Mouse (Mus musculus): ENCODE measurements around the gene Fam207a. TPM values are rescaled to one million over a fixed set of nuclear protein-coding genes. Genes with fewer than 3 reads are reported as not detected.
A peak's percentile ranks its signal among the peaks of the same experiment; 100 is the strongest.

Fam207a gene
- polyA plus RNA-seq, 1 experiment from 2014 or later, result 32.0 TPM

GRCm38 (mm10) chr10:77441812-77442211, 73.8 kb downstream of the Fam207a start:
- no peak overlapping the region for H3K4me3 ChIP-seq (ENCODE audit: low read length)
- peaks cover 6% of the 10 kb centered on the region; the same call in 1 of the 2 replicates for H3K9me3 ChIP-seq (ENCODE audit: control insufficient read depth, low read length)
- H3K27me3 ChIP-seq (ENCODE audit: control insufficient read depth, insufficient read depth, low read depth, low read length), result no peaks in the 10 kb centered on the region
- no peak overlapping the region for H3K4me2 ChIP-seq (ENCODE audit: low read depth, low read length)
- H3K36me3 ChIP-seq (ENCODE audit: control insufficient read depth, insufficient read depth, low read length), result no peaks in the 10 kb centered on the region
- H3K9ac ChIP-seq (ENCODE audit: low read length), result no peak overlapping the region
- 62% methylated on average over 3 of the region's 3 CpGs for WGBS
- H3K27ac ChIP-seq (ENCODE audit: low read length), result 0 out of 2 replicates have a peak overlapping the region, but pooled peaks have one; percentile 3
- peaks cover 16% of the 10 kb centered on the region for H3K4me1 ChIP-seq (replicated peaks; ENCODE audit: control insufficient read depth, insufficient read depth, low read length)
- ATAC-seq (ENCODE audit: low read depth), result no peak

DNA sequence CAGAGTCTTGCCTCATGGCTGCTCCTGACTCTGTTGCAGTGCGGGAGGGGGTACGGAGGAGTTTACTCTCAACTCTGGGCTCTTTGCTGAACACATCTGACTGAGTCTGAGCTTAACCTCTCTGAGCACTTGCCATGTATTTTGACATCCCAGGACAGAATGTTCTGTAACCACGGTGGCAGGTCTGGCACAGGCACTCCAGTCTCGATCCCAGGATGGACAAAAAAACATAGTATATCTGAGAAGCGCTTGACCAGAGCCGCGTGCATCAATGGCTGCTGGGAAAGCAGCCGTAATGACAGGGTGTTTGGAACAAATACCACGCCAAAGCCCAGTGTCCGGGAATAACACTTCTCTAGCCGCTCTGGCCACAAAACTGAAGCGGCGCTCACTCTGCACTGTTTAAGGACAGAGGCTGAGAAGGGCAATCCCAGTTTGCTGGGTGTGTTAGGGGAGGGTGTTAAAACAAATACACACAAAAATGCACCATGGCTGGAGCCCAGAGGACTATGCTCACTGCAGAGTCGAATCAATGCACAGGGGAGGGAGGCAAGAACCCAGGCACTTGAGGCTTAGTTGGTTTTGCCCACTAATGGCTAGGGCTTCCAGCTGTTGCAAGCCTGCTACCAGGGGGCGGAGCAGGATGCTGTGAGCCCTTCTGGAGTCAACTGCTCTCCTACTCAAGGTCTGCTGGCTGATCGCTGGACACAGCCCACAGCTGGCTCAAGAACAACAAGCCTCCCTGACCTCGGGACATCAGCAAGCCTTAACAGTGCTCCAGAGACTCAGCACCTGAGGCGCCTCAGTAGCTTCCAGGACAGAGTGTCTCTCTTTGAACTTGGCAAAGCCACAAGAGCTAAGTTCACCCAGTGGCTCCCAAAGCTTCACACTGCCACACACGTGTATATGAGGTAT, 74.5 kb downstream of the Fam207a start:
- ATAC-seq (ENCODE audit: low read depth), result peak; percentile 85
- Histone ChIP-seq H3K9ac (ENCODE audit: low read length) (0 out of 2 replicates have a peak overlapping the region, but pooled peaks have one; percentile 18), H3K4me3 (ENCODE audit: low read length) (no peak overlapping the region), H3K4me1 (replicated peaks; ENCODE audit: control insufficient read depth, insufficient read depth, low read length) (peaks cover 16% of the 10 kb centered on the region), H3K27me3 (ENCODE audit: control insufficient read depth, insufficient read depth, low read depth, low read length) (no peaks in the 10 kb centered on the region), H3K27ac (ENCODE audit: low read length) (peak overlapping the region; percentile 64), H3K4me2 (ENCODE audit: low read depth, low read length) (peak overlapping the region; percentile 8), H3K36me3 (ENCODE audit: control insufficient read depth, insufficient read depth, low read length) (no peaks in the 10 kb centered on the region), H3K9me3 (ENCODE audit: control insufficient read depth, low read length) (peaks cover 6% of the 10 kb centered on the region; the same call in 1 of the 2 replicates)
- 26% methylated on average over 19 of the region's 19 CpGs for WGBS

DNA sequence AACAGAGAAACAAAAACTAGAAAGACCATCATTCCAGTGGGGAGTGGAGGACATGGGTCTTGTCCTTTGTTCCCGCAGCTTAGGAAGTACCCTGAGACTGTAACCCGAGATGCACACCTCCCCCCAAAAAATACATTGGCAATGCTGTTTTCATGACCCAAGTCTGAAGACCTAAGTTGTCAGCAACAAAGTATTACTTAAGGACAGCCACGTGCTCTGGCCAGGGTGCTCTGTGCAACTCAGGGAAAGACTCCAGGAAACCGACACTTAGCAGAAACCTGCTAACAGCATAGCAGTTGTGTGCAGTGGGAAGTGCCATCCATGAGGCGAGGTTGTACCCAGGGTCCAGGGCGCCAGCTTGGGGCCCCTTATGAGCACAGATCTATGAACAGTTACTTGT, 75.3 kb downstream of the Fam207a start:
- no peak overlapping the region for H3K4me3 ChIP-seq (ENCODE audit: low read length)
- peak; percentile 20; the same call in 1 of the 2 replicates for ATAC-seq (ENCODE audit: low read depth)
- no peaks in the 10 kb centered on the region for H3K36me3 ChIP-seq (ENCODE audit: control insufficient read depth, insufficient read depth, low read length)
- no peaks in the 10 kb centered on the region for H3K27me3 ChIP-seq (ENCODE audit: control insufficient read depth, insufficient read depth, low read depth, low read length)
- H3K9me3 ChIP-seq (ENCODE audit: control insufficient read depth, low read length), result peaks cover 6% of the 10 kb centered on the region; the same call in 1 of the 2 replicates
- 34% methylated on average over 6 of the region's 6 CpGs for WGBS
- peak overlapping the region; percentile 9; the same call in 1 of the 2 replicates for H3K9ac ChIP-seq (ENCODE audit: low read length)
- peak overlapping the region; percentile 64; the same call in 1 of the 2 replicates for H3K27ac ChIP-seq (ENCODE audit: low read length)
- peaks cover 16% of the 10 kb centered on the region for H3K4me1 ChIP-seq (replicated peaks; ENCODE audit: control insufficient read depth, insufficient read depth, low read length)
- peak overlapping the region; percentile 8; the same call in 1 of the 2 replicates for H3K4me2 ChIP-seq (ENCODE audit: low read depth, low read length)

DNA sequence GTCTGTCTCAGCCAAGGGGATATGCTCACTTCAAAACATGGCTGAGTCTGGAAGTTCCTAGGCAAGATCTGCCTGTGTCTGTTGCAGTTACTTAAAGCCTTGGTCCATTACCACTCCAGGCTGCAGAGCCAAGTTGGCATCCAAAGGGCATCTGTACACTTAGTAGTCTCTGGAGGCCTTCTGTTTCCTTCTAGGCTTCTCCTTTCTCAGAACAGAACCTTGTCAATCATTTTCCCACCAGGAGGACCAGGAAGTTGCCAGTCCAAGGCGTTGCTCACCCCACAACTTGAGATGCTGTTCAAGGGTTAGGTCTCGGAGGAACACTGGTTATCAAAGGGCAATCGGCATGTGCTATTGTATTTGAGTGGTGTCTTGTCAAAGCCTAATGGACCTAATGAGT, 76.6 kb downstream of the Fam207a start:
- Histone ChIP-seq H3K27ac (ENCODE audit: low read length) (no peak overlapping the region), H3K4me2 (ENCODE audit: low read depth, low read length) (no peak overlapping the region), H3K27me3 (ENCODE audit: control insufficient read depth, insufficient read depth, low read depth, low read length) (no peaks in the 10 kb centered on the region), H3K9me3 (ENCODE audit: control insufficient read depth, low read length) (no peaks in the 10 kb centered on the region), H3K4me3 (ENCODE audit: low read length) (no peak overlapping the region), H3K36me3 (ENCODE audit: control insufficient read depth, insufficient read depth, low read length) (no peaks in the 10 kb centered on the region), H3K9ac (ENCODE audit: low read length) (no peak overlapping the region), H3K4me1 (replicated peaks; ENCODE audit: control insufficient read depth, insufficient read depth, low read length) (peaks cover 19% of the 10 kb centered on the region)
- 78% methylated on average over 3 of the region's 3 CpGs for WGBS
- ATAC-seq (ENCODE audit: low read depth), result no peak

DNA sequence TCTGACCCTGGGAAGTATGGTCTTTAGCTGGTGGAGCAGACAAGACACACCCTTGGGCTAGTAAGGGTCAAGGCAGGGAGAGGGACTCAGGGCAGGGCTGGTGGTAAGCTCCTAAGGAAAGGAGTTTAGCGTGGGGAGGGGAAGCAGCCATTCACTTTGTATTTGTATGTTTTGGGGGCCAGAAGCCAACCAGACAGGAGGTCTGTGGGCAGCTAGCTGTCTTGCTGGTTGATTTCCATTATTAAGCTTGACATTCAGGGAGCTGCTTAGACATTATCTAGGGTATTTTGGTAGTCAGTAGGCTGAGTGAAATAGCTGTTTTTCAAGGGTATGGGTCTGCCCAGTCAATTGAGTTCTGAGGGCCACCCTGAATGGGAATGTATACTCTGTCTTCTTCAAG, 77.6 kb downstream of the Fam207a start:
- Histone ChIP-seq H3K9me3 (ENCODE audit: control insufficient read depth, low read length) (no peaks in the 10 kb centered on the region), H3K4me2 (ENCODE audit: low read depth, low read length) (no peak overlapping the region), H3K27ac (ENCODE audit: low read length) (no peak overlapping the region), H3K9ac (ENCODE audit: low read length) (no peak overlapping the region), H3K4me3 (ENCODE audit: low read length) (no peak overlapping the region), H3K27me3 (ENCODE audit: control insufficient read depth, insufficient read depth, low read depth, low read length) (no peaks in the 10 kb centered on the region), H3K36me3 (ENCODE audit: control insufficient read depth, insufficient read depth, low read length) (no peaks in the 10 kb centered on the region), H3K4me1 (replicated peaks; ENCODE audit: control insufficient read depth, insufficient read depth, low read length) (peaks cover 19% of the 10 kb centered on the region)
- WGBS, result 41% methylated on average over 1 of the region's 1 CpGs
- no peak for ATAC-seq (ENCODE audit: low read depth)

Other genes with a start within 250 kb of the Fam207a start
- 34.1 and 36.6 TPM in 2 replicates for gene Adarb1, start 97.5 kb downstream of the Fam207a start, polyA plus RNA-seq (2015; fragmentation: Nextera tagmentation; extraction: Ambion mirVana)
- gene Itgb2, start 14.5 kb upstream of the Fam207a start, polyA plus RNA-seq (2015; fragmentation: Nextera tagmentation; extraction: Ambion mirVana), result 5.3 and 7.5 TPM in 2 replicates
- gene Pttg1ip, start 65.9 kb upstream of the Fam207a start, polyA plus RNA-seq (2015; fragmentation: Nextera tagmentation; extraction: Ambion mirVana), result 127 and 138 TPM in 2 replicates
- gene Sumo3, start 90.3 kb upstream of the Fam207a start, polyA plus RNA-seq (2015; fragmentation: Nextera tagmentation; extraction: Ambion mirVana), result 344 and 348 TPM in 2 replicates
- 2.0 and 2.4 TPM in 2 replicates for gene Gm49325, start 90.4 kb upstream of the Fam207a start, polyA plus RNA-seq (2015; fragmentation: Nextera tagmentation; extraction: Ambion mirVana)
- 66.6 and 69.5 TPM in 2 replicates for gene Ube2g2, start 106.5 kb upstream of the Fam207a start, polyA plus RNA-seq (2015; fragmentation: Nextera tagmentation; extraction: Ambion mirVana)
- 0.25 and 0.38 TPM in 2 replicates for gene Tspear, start 170.8 kb upstream of the Fam207a start, polyA plus RNA-seq (2015; fragmentation: Nextera tagmentation; extraction: Ambion mirVana)
- not detected in 2 replicates for gene Gm19402, start 175.0 kb upstream of the Fam207a start, polyA plus RNA-seq (2015; fragmentation: Nextera tagmentation; extraction: Ambion mirVana)
- gene Gm9508, start 181.4 kb upstream of the Fam207a start, polyA plus RNA-seq (2015; fragmentation: Nextera tagmentation; extraction: Ambion mirVana), result not detected in 2 replicates
- gene Gm10272, start 190.8 kb upstream of the Fam207a start, polyA plus RNA-seq (2015; fragmentation: Nextera tagmentation; extraction: Ambion mirVana), result not detected in 2 replicates
- gene Gm10024, start 195.7 kb upstream of the Fam207a start, polyA plus RNA-seq (2015; fragmentation: Nextera tagmentation; extraction: Ambion mirVana), result not detected in 2 replicates
- not detected in 2 replicates for gene Gm10142, start 200.0 kb upstream of the Fam207a start, polyA plus RNA-seq (2015; fragmentation: Nextera tagmentation; extraction: Ambion mirVana)
- gene Krtap12-1, start 204.8 kb upstream of the Fam207a start, polyA plus RNA-seq (2015; fragmentation: Nextera tagmentation; extraction: Ambion mirVana), result not detected in 2 replicates
- gene Gm10100, start 210.7 kb upstream of the Fam207a start, polyA plus RNA-seq (2015; fragmentation: Nextera tagmentation; extraction: Ambion mirVana), result not detected in 2 replicates
- not detected in 2 replicates for gene Gm18596, start 226.9 kb upstream of the Fam207a start, polyA plus RNA-seq (2015; fragmentation: Nextera tagmentation; extraction: Ambion mirVana)
- gene Gm9736, start 235.6 kb upstream of the Fam207a start, polyA plus RNA-seq (2015; fragmentation: Nextera tagmentation; extraction: Ambion mirVana), result not detected in 2 replicates
- not detected in 2 replicates for gene Gm3233, start 243.9 kb upstream of the Fam207a start, polyA plus RNA-seq (2015; fragmentation: Nextera tagmentation; extraction: Ambion mirVana)

Data from lung, embryonic 16.5 days (tissue).